Mouse (Mus musculus) stomach, embryonic 16.5 days (tissue): ENCODE measurements around the gene Map3k6. TPM values are rescaled to one million over a fixed set of nuclear protein-coding genes. Genes with fewer than 3 reads are reported as not detected.

ENCODE experiments used
- ATAC-seq: fragments of 200-750 bp; cut with Nextera tagmentation; 2 replicates; pipeline ENCODE4 v1.8.0; 2017; ENCODE audit warnings: moderate number of reproducible peaks, moderate TSS enrichment; ENCODE audit not compliant: insufficient read depth, low FRiP score
- H3K27ac ChIP-seq: fragments of 300-500 bp; sonication (generic); 2 replicates; pipeline ENCODE4 v1.5.1; 2014; ENCODE audit warnings: low read length
- H3K27me3 ChIP-seq: fragments of 300-500 bp; sonication (generic); 2 replicates; pipeline ENCODE4 v1.6.1; 2014; ENCODE audit warnings: low read length, control low read depth, mixed read lengths; ENCODE audit not compliant: control insufficient read depth, insufficient read depth
- H3K36me3 ChIP-seq: fragments of 300-500 bp; sonication (generic); 2 replicates; pipeline ENCODE4 v1.6.1; 2014; ENCODE audit warnings: low read length; ENCODE audit not compliant: control insufficient read depth, insufficient read depth
- H3K4me1 ChIP-seq: fragments of 300-500 bp; sonication (generic); 2 replicates; pipeline ENCODE4 v1.6.1; 2014; ENCODE audit warnings: low read length, control low read depth, mixed read lengths; ENCODE audit not compliant: control insufficient read depth, insufficient read depth
- H3K4me2 ChIP-seq: fragments of 300-500 bp; sonication (generic); 2 replicates; pipeline ENCODE4 v1.6.1; 2014; ENCODE audit warnings: low read depth, low read length, mixed read lengths
- H3K4me3 ChIP-seq: fragments of 300-500 bp; sonication (generic); replicated peaks from 2 replicates; pipeline ENCODE4 v1.5.1; 2014; ENCODE audit warnings: mild to moderate bottlenecking, low read length
- H3K9ac ChIP-seq: fragments of 300-500 bp; sonication (generic); 2 replicates; pipeline ENCODE4 v1.6.1; 2014; ENCODE audit warnings: low read length
- H3K9me3 ChIP-seq: fragments of 300-500 bp; sonication (generic); replicated peaks from 2 replicates; pipeline ENCODE4 v1.6.1; 2016; ENCODE audit warnings: low read length, control low read depth; ENCODE audit not compliant: control insufficient read depth
- WGBS: fragments of 180-500 bp; shearing (Covaris S2); extraction: QIAGEN DNeasy Blood & Tissue Kit; methylation state at CpG from one replicate; pipeline ENCODE4 v1.1.7; 2014; 5-methylcytosine and 5-hydroxymethylcytosine counted together
- polyA plus RNA-seq: library from polyadenylated mRNA; unstranded; fragments of >200 nt; fragmentation: Nextera tagmentation; extraction: Ambion mirVana; gene quantifications from 2 replicates; pipeline ENCODE4 v1.2.1, GENCODE M21; 2015

Map3k6 gene
- 17.1 and 21.0 TPM in 2 replicates for polyA plus RNA-seq

DNA sequence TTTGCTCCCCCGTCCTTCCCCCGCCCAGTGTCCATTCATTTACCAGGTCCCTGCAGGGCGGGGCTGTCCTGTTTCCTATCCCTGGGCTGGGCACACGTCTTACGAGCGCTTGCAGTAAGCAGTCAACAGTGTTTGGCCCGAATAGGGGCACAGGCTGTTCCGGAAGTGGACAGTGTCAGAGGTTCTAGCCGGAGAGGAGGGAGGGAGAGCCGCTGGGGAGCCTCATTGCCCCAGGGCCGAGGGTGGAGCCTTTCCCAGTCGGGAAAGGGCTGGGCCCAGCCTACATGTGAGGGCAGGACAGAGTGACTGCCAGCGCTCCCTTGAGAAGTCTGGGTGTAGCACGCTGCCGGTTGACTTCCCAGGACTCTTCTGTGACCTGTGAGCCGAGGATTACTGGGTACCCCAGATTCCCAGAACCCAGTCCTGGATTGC is at the start of gene Map3k6:
Gene Map3k6, plus strand, starts transcription at position 329 of the 432 bp plus-strand sequence.
- Histone ChIP-seq H3K4me2 (peak within 1 kb of the TSS; percentile 96), H3K4me1 (peaks cover 11% of the 10 kb centered on the region; the same call in 1 of the 2 replicates), H3K27me3 (peaks cover 3% of the 10 kb centered on the region), H3K27ac (peak within 1 kb of the TSS; percentile 78), H3K36me3 (no peaks in the 10 kb centered on the region), H3K4me3 (peak within 1 kb of the TSS; percentile 71), H3K9me3 (no peaks in the 10 kb centered on the region), H3K9ac (peak within 1 kb of the TSS; percentile 84)
- peak; percentile 74 for ATAC-seq
- WGBS = 8% methylated on average over 16 of the region's 16 CpGs

DNA sequence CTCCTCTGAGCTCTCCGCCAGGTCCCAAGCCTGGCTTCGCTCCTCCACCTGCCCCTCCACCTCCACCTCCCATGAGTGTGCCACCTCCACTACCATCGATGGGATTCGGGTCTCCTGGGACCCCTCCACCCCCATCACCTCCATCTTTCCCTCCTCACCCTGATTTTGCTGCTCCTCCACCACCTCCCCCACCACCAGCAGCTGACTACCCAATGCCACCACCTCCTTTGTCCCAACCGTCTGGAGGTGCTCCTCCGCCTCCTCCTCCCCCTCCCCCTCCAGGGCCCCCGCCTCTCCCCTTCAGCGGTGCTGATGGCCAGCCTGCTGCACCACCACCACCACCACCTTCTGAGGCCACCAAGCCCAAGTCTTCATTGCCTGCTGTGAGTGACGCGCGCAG is 46.1 kb upstream of the Map3k6 start:
- ATAC-seq = no peak
- WGBS = 78% methylated on average over 11 of the region's 11 CpGs
- 0 out of 2 replicates have a peak overlapping the region, but pooled peaks have one; percentile 29 for H3K27ac ChIP-seq
- H3K4me1 ChIP-seq = peaks cover 27% of the 10 kb centered on the region
- H3K4me2 ChIP-seq = no peak overlapping the region
- no peaks in the 10 kb centered on the region for H3K27me3 ChIP-seq
- peaks cover 24% of the 10 kb centered on the region for H3K36me3 ChIP-seq
- no peak overlapping the region for H3K4me3 ChIP-seq
- H3K9me3 ChIP-seq = no peaks in the 10 kb centered on the region
- no peak overlapping the region for H3K9ac ChIP-seq

DNA sequence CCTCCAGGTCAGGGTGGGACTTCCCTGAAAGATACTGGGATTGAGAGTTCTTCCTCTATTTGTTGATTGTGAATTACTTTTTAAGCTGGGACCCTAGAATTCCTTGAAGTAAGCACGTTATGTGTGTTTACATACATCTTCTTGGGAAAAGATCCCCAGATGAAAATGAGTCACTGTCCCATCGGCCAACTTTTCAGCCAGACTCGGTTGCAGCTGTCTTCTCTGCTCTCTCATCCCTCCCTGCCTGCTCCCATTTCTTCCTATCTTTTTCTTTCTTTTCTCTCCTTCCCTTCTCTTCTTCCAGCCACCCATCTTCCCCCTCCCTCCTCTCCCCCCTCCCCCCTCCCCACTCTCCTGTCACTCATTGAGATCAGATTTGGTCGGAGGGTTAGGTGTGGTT is 45.6 kb upstream of the Map3k6 start:
- 61% methylated on average over 4 of the region's 4 CpGs for WGBS
- Histone ChIP-seq H3K27ac (0 out of 2 replicates have a peak overlapping the region, but pooled peaks have one; percentile 29), H3K27me3 (no peaks in the 10 kb centered on the region), H3K36me3 (peaks cover 20% of the 10 kb centered on the region), H3K9me3 (no peaks in the 10 kb centered on the region), H3K4me3 (no peak overlapping the region), H3K4me1 (peaks cover 33% of the 10 kb centered on the region), H3K9ac (no peak overlapping the region), H3K4me2 (no peak overlapping the region)
- ATAC-seq = no peak

DNA sequence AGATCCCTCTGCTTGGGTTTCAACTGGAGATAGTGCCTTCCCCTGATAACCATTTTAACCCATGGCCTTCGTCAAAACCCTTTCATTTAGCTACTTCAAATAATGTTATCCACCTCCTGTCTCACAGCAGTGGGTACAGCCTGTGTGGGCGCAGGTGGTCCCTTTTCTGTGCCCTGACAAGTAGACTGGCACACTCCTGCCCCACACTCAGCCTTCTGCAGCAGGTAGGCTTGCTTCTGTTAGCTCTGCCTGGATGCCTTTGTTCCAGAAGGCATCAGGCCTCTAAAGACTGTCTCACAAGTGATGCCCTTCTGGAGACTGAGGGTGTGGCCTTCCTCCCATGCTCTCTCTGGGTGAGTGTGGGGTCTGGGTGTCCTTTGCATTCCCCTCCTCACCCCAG is 44.5 kb upstream of the Map3k6 start:
- Histone ChIP-seq H3K36me3 (peaks cover 14% of the 10 kb centered on the region), H3K9me3 (no peaks in the 10 kb centered on the region), H3K4me3 (no peak overlapping the region), H3K4me2 (no peak overlapping the region), H3K27ac (no peak overlapping the region), H3K27me3 (no peaks in the 10 kb centered on the region), H3K4me1 (peaks cover 43% of the 10 kb centered on the region), H3K9ac (no peak overlapping the region)
- WGBS = 87% methylated on average over 2 of the region's 2 CpGs
- ATAC-seq = no peak

DNA sequence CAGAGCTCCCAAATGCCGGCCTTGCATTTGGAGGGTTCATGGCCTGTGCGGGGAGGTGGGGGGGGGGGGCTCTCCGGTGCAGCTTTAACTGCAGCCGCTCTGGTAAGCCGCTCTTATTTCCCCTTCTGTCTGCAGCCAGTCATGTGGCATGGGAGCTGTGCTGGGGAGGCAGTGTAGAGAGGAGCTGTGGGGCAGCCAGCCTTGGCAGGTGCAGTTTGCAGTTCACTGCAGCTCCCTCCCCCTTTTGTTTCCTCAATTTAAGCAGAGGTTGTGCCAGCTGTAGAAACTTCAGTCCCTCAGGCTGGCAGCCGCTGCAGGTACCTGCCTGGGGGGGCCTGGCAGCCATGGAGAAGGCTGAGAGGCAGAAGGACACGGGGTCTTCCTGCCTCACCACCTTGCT is 43.8 kb upstream of the Map3k6 start:
- Histone ChIP-seq H3K4me1 (peaks cover 46% of the 10 kb centered on the region), H3K4me2 (no peak overlapping the region), H3K9ac (no peak overlapping the region), H3K27ac (peak overlapping the region; percentile 75), H3K9me3 (no peaks in the 10 kb centered on the region), H3K27me3 (no peaks in the 10 kb centered on the region), H3K4me3 (no peak overlapping the region), H3K36me3 (peaks cover 14% of the 10 kb centered on the region)
- ATAC-seq = no peak
- 52% methylated on average over 7 of the region's 7 CpGs for WGBS

DNA sequence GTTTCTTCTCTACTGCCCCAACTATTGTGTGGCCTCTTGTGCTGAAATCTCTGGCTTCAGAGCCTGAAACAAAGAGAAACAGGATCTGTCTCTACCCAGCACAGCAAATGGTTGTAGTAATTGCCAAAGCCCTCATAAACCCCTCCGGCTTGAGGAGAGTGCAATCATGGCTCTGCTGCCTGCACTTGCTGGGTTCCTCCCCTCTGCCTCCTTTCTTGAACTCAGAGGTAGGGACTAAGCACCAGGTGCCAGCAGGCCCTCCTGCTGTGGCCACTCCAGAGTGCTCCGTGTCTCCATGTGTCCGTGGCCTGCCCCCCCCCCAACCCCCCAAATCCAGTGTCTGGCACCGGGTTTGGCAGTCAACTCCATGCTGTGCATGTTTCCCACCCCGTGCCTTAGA is 43.3 kb upstream of the Map3k6 start:
- Histone ChIP-seq H3K9ac (0 out of 2 replicates have a peak overlapping the region, but pooled peaks have one; percentile 9), H3K4me2 (no peak overlapping the region), H3K27ac (peak overlapping the region; percentile 75), H3K4me1 (peaks cover 46% of the 10 kb centered on the region), H3K4me3 (no peak overlapping the region), H3K36me3 (peaks cover 14% of the 10 kb centered on the region), H3K9me3 (no peaks in the 10 kb centered on the region), H3K27me3 (no peaks in the 10 kb centered on the region)
- 26% methylated on average over 5 of the region's 5 CpGs for WGBS
- ATAC-seq = no peak

DNA sequence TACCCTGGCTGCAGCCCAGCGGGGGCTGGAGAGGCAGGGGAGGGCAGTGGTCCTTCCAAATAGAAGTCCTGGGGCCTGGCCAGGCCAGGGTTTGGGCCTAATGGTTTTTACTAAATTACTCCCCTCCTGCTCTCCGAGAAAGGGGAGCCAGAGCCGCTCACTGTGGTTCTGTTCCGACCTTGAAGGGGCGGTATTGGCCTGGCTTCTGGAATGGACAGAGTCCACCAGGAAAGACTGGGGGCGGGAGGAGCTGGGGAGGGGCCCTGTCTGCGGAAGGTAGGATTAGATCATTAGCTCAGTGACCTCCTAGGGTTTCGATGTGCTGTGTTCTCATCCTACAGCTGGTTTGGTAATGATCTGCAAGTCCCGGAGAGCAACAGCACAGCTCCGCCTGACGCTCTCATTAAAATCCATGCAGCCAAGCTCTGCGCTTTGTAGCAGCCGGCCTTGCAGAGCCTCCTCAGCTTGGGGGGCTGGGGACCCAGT is 42.8 kb upstream of the Map3k6 start:
- Histone ChIP-seq H3K9ac (0 out of 2 replicates have a peak overlapping the region, but pooled peaks have one; percentile 9), H3K27ac (peak overlapping the region; percentile 75), H3K4me1 (peaks cover 46% of the 10 kb centered on the region), H3K4me3 (no peak overlapping the region), H3K36me3 (peaks cover 14% of the 10 kb centered on the region), H3K27me3 (no peaks in the 10 kb centered on the region), H3K9me3 (no peaks in the 10 kb centered on the region), H3K4me2 (no peak overlapping the region)
- 29% methylated on average over 13 of the region's 13 CpGs for WGBS
- ATAC-seq = peak; percentile 27; the same call in 1 of the 2 replicates

DNA sequence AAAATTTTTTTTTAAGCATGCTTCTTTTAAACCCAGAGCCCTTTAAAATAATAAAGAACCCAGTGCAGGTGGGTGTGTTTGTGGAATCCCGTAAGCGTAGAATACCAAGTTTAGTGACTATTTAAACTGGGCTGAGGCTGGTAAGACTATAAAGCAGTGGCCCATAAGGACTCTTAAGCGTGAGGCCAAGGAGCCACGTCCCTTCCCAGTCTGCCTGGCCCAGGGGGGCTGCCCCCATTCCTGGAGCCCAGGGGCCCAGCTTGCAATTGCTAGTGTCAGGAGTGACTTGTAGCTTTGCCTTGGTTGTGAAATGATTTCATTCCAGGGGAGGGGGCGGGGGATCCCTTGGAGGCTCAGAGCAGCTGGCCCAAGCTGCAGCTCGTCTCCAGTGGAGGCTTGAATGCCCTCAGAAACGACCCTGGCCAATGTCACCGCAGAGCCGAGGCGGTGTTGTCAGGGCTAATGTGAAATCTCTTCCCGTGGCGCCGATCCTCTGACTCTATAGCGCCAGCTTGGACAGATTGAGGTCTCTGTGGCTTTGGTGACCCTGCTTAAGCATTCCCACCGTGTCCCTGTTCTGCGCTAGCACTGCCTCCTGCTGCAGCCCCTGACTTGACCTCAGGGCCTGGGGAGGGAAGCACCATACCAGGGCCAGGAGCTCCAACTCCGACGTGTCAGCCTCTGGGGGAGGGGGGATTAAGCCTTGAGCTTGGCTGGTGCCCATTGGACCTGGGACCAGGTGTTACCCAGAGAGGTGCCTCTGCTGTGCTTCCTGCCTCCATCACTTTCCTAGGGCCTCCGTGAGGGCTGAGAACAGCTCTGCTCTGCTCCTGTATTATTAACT is 42.1 kb upstream of the Map3k6 start:
- Histone ChIP-seq H3K27ac (peak overlapping the region; percentile 75), H3K4me2 (no peak overlapping the region), H3K9ac (peak overlapping the region; percentile 40), H3K36me3 (peaks cover 14% of the 10 kb centered on the region), H3K4me1 (peaks cover 47% of the 10 kb centered on the region), H3K27me3 (no peaks in the 10 kb centered on the region), H3K4me3 (no peak overlapping the region), H3K9me3 (no peaks in the 10 kb centered on the region)
- no peak for ATAC-seq
- 25% methylated on average over 19 of the region's 19 CpGs for WGBS

DNA sequence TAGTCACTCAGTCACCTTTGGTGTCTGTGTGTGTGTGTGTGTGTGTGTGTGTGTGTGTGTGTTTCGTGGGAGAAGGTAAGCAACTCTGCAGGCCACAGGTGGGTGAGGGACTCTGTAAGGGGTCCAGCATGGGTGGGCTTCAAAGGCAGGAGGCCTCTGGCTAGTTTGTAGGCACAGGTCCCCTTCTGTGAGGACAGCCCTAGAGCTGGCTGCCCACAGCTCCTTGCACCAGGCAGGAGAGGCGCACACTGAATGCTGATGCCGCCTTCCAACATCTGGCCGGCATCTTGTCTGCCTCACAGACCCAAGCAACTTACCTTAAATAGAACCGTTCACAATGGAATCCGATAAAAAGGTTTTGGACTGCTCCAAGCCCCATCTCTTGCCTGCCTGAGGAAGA is 40.9 kb upstream of the Map3k6 start:
- Histone ChIP-seq H3K4me2 (no peak overlapping the region), H3K36me3 (peaks cover 9% of the 10 kb centered on the region), H3K4me1 (peaks cover 55% of the 10 kb centered on the region), H3K4me3 (no peak overlapping the region), H3K27me3 (no peaks in the 10 kb centered on the region), H3K9ac (peak overlapping the region; percentile 38; the same call in 1 of the 2 replicates), H3K27ac (peak overlapping the region; percentile 74; the same call in 1 of the 2 replicates), H3K9me3 (no peaks in the 10 kb centered on the region)
- WGBS = 59% methylated on average over 6 of the region's 6 CpGs
- no peak for ATAC-seq
